Mouse (Mus musculus): ENCODE results near the gene Cd5.

Gene Cd5

GRCm38 (mm10) chr19:10738811-10739210, at the start of gene Cd5:
Gene Cd5, minus strand, starts transcription at chr19:10739002.
- in situ Hi-C loops (cut with MboI, MseI): loop anchor here (5.0 to 25.0 kb wide), 3 partner anchors 46 to 748 kb away; partner anchors contain the start of gene Gm8369

GRCm38 (mm10) chr19:10788242-10788641, 49.4 kb upstream of the Cd5 start:
- in situ Hi-C loops (cut with MboI, MseI): loop anchor here (10.0 kb wide), 1 partner anchor 53 kb away; the partner anchor contains the start of gene Cd5

GRCm38 (mm10) chr19:10787406-10787805, 48.6 kb upstream of the Cd5 start:
- in situ Hi-C loops (cut with MboI, MseI): loop anchor here (10.0 kb wide), 1 partner anchor 53 kb away; the partner anchor contains the start of gene Cd5

GRCm38 (mm10) chr19:10786753-10787152, 48.0 kb upstream of the Cd5 start:
- in situ Hi-C loops (cut with MboI, MseI): loop anchor here (10.0 kb wide), 1 partner anchor 52 kb away; the partner anchor contains the start of gene Cd5

- in situ Hi-C loops (cut with MboI, MseI): loop anchor here (10.0 kb wide), 1 partner anchor 50 kb away; the partner anchor contains the start of gene Cd5
These were observed 46.1 kb upstream of the Cd5 start for GRCm38 (mm10) chr19:10784796-10785459.

- in situ Hi-C loops (cut with MboI, MseI): loop anchor here (10.0 kb wide), 1 partner anchor 49 kb away; the partner anchor contains the start of gene Cd5
These were observed 45.3 kb upstream of the Cd5 start for GRCm38 (mm10) chr19:10784061-10784460.

GRCm38 (mm10) chr19:10783168-10783567, 44.4 kb upstream of the Cd5 start:
- in situ Hi-C loops (cut with MboI, MseI): loop anchor here (10.0 kb wide), 1 partner anchor 48 kb away; the partner anchor contains the start of gene Cd5

- in situ Hi-C loops (cut with MboI, MseI): loop anchor here (10.0 kb wide), 1 partner anchor 47 kb away; the partner anchor contains the start of gene Cd5
These were observed 42.8 kb upstream of the Cd5 start for GRCm38 (mm10) chr19:10781641-10782040.

- in situ Hi-C loops (cut with MboI, MseI): no loop called here
These were observed 38.1 kb upstream of the Cd5 start for GRCm38 (mm10) chr19:10776906-10777305.

GRCm38 (mm10) chr19:10774141-10774540, 35.3 kb upstream of the Cd5 start:
- in situ Hi-C loops (cut with MboI, MseI): no loop called here

GRCm38 (mm10) chr19:10773384-10773783, 34.6 kb upstream of the Cd5 start:
- in situ Hi-C loops (cut with MboI, MseI): no loop called here

GRCm38 (mm10) chr19:10772866-10773265, 34.1 kb upstream of the Cd5 start:
- in situ Hi-C loops (cut with MboI, MseI): no loop called here

- in situ Hi-C loops (cut with MboI, MseI): no loop called here
These were observed 33.2 kb upstream of the Cd5 start for GRCm38 (mm10) chr19:10771995-10772394.

GRCm38 (mm10) chr19:10769429-10770195, 30.8 kb upstream of the Cd5 start:
- in situ Hi-C loops (cut with MboI, MseI): no loop called here

GRCm38 (mm10) chr19:10768694-10769428, 30.1 kb upstream of the Cd5 start:
- in situ Hi-C loops (cut with MboI, MseI): no loop called here

GRCm38 (mm10) chr19:10767631-10768030, 28.8 kb upstream of the Cd5 start:
- in situ Hi-C loops (cut with MboI, MseI): no loop called here

- in situ Hi-C loops (cut with MboI, MseI): no loop called here
These were observed 24.7 kb upstream of the Cd5 start for GRCm38 (mm10) chr19:10763381-10764031.

- in situ Hi-C loops (cut with MboI, MseI): no loop called here
These were observed 23.7 kb upstream of the Cd5 start for GRCm38 (mm10) chr19:10762468-10762867.

GRCm38 (mm10) chr19:10761794-10762415, 23.1 kb upstream of the Cd5 start:
- in situ Hi-C loops (cut with MboI, MseI): no loop called here

- in situ Hi-C loops (cut with MboI, MseI): no loop called here
These were observed 21.4 kb upstream of the Cd5 start for GRCm38 (mm10) chr19:10759983-10760831.

All from regulatory T cell (primary cell).